Mouse (Mus musculus): ENCODE measurements around the gene Appbp2. TPM values are rescaled to one million over a fixed set of nuclear protein-coding genes. Genes with fewer than 3 reads are reported as not detected.

Gene Appbp2
- polyA plus RNA-seq, 1 experiment, result 8.5 TPM

DNA sequence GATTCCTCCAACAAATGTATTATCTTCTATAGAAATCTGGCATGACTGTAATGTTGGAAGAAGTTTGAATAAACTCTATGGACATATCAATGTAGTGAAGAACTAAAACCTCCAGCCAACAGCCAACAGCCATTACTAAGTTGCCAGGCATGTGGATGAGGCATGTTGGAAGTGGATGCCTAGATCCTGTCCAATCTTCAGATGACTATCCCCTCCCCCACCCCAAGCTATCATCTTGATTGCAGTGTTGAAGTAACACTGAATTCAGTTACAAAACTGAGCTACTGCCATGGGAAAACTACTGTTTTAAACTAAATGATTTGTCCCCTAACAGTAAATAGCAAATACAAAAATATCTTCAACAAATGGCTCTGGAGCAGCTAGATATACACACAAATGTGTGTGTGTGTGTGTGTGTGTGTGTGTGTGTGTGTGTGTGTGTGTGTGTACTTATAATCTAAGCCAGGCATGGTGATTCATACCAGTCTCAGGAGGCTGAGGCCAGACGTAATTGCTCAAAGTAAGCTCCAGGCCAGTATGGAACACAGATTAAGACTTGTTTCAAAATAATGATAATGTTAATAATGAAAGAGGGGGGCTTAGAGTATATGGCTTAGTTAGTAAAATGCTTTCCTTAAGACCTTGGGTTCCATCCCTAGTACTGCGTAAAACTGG lies 82.5 kb downstream of the Appbp2 start:
- Histone ChIP-seq H3K36me3 (ENCODE audit: control insufficient read depth, insufficient read depth) (no peaks in the 10 kb centered on the region), H3K79me2 (ENCODE audit: control insufficient read depth, insufficient read depth) (no peaks in the 10 kb centered on the region), H3K4me2 (ENCODE audit: low read depth) (no peak overlapping the region), H3K27me3 (ENCODE audit: control insufficient read depth, insufficient read depth, insufficient read length) (no peaks in the 10 kb centered on the region), H3ac (ENCODE audit: control insufficient read depth, insufficient read length) (no peak overlapping the region), H3K4me3 (no peak overlapping the region)
- no peak for TF ChIP-seq USF1 (IDR thresholded peaks at IDR 0.05; ENCODE audit: low read depth)
- no peak for TF ChIP-seq TCF12 (IDR thresholded peaks at IDR 0.05; ENCODE audit: insufficient read depth, poor library complexity, severe bottlenecking)
- no peak for TF ChIP-seq TCF3 (IDR thresholded peaks at IDR 0.05; ENCODE audit: insufficient read length, low read depth)
- no peak for TF ChIP-seq POLR2AphosphoS2 (IDR thresholded peaks at IDR 0.05; ENCODE audit: insufficient read length, low read depth)
- no peak for TF ChIP-seq CEBPB (IDR thresholded peaks at IDR 0.05; ENCODE audit: insufficient read depth, poor library complexity, severe bottlenecking)
- TF ChIP-seq REST (IDR thresholded peaks at IDR 0.05; ENCODE audit: insufficient read depth, insufficient read length), result no peak
- TF ChIP-seq E2F4 (IDR thresholded peaks at IDR 0.05; ENCODE audit: insufficient read depth), result no peak
- no peak for TF ChIP-seq MYOG (IDR thresholded peaks at IDR 0.05; ENCODE audit: control insufficient read depth in 1 of 3, insufficient read depth in 1 of 3, insufficient read length in 2 of 3, low read depth in 2 of 3)
- TF ChIP-seq POLR2A (IDR thresholded peaks at IDR 0.05; ENCODE audit: insufficient read length, low read depth), result no peak
- no peak for TF ChIP-seq MAX (IDR thresholded peaks at IDR 0.05; ENCODE audit: low read depth)
- no peak for TF ChIP-seq SRF (IDR thresholded peaks at IDR 0.05; ENCODE audit: control insufficient read depth, insufficient read length, low read depth)
- no peak for TF ChIP-seq MYOD1 (IDR thresholded peaks at IDR 0.05; ENCODE audit: control insufficient read depth in 1 of 3, insufficient read length in 2 of 3, low read depth in 2 of 3)

DNA sequence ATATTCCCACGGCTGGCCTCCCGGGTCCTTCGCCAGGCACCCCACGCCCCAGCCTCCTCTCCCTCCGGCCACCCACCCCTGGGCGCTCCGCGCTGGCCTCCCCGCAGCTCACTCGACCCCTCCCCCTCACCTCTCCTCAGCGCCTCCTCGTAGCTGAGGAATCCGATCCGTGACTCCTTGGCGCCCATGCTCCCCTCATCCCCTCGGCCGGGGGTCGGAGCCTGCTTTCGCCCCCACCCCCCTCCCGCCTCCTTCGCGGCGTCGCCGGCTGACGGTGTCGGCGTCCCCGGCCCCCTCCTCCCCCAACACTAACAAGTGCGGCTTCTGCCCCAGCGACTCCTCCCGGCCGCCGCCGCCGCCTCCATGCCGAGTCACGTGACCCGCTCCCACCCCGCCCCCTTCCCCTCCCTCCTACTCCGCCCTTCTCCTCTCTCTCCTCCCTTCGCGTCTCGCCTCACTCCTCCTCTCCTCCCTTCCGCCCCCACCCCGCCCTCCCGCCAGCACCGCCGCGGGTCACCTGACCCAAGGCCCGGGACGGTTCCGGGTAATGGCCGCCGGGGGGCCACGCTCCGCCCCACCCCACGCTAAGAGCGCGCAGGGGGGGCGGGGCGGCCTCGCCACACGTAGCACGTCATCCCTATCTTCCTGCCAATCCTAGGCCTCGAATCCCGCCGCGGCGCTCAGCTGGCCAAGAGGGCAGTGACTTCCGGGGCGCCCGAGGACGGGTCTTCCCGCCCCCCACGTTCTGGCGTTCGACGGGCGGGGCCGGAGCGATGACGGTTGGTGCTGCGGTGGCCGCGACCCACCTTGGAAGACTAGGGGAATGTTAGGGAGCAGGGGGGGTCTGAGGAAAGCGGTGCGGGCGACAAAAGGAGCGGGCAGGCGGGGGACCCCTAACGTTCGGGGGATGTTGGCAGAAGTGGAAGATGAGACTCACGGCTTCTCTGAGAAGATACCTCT lies 95.1 kb downstream of the Appbp2 start, which contains the start of gene Usp32:
Gene Usp32, minus strand, starts transcription at position 581 of the 960 bp plus-strand sequence.
- TF ChIP-seq CEBPB (IDR thresholded peaks at IDR 0.05; ENCODE audit: insufficient read depth, poor library complexity, severe bottlenecking) (no peak), POLR2AphosphoS2 (IDR thresholded peaks at IDR 0.05; ENCODE audit: insufficient read length, low read depth) (peak; percentile 85), MYOG (IDR thresholded peaks at IDR 0.05; ENCODE audit: control insufficient read depth in 1 of 3, insufficient read depth in 1 of 3, insufficient read length in 2 of 3, low read depth in 2 of 3) (peak in 1 of 3 experiments; percentile 43), MYOD1 (IDR thresholded peaks at IDR 0.05; ENCODE audit: control insufficient read depth in 1 of 3, insufficient read length in 2 of 3, low read depth in 2 of 3) (peak in 1 of 3 experiments; percentile 9), REST (IDR thresholded peaks at IDR 0.05; ENCODE audit: insufficient read depth, insufficient read length) (no peak), USF1 (IDR thresholded peaks at IDR 0.05; ENCODE audit: low read depth) (peak; percentile 37), TCF12 (IDR thresholded peaks at IDR 0.05; ENCODE audit: insufficient read depth, poor library complexity, severe bottlenecking) (no peak), TCF3 (IDR thresholded peaks at IDR 0.05; ENCODE audit: insufficient read length, low read depth) (no peak), SRF (IDR thresholded peaks at IDR 0.05; ENCODE audit: control insufficient read depth, insufficient read length, low read depth) (no peak), POLR2A (IDR thresholded peaks at IDR 0.05; ENCODE audit: insufficient read length, low read depth) (peak; percentile 89)

DNA sequence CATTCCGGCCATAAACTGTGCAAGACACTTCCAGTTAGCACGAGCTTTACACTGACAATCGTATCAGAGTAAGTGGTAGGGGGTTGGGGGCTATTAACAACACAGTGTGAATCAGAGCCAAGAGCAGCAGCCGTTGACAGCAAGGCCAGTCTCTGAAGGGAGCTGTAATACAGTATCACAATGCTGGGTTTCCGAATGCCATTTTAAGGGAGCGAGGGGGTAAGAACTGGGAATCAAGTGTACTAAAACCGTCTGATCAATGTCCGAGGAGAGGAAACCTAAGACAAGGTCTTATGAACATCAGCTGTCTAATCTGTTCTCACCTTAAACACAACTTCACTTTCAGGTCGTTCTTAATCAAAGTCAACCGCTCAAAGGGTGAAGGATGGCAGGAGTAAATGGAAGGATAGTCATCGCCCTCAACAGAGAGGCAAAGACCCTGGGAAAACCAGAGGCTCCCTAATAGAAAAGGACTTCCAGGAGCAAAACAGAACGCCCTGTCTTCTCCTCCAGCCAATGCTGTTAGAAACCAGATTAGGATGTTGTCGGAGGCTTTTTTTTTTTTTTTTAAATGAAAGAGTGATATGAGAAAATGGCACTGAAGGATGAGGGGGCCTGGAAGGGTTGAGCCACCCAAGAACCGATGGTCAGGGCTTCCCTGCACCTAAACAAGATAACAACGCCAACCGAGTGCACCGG lies 96.0 kb downstream of the Appbp2 start:
- H3ac ChIP-seq (ENCODE audit: control insufficient read depth, insufficient read length), result peak overlapping the region; percentile 82
- no peaks in the 10 kb centered on the region for H3K27me3 ChIP-seq (ENCODE audit: control insufficient read depth, insufficient read depth, insufficient read length)
- TF ChIP-seq TCF3 (IDR thresholded peaks at IDR 0.05; ENCODE audit: insufficient read length, low read depth) (no peak), MAX (IDR thresholded peaks at IDR 0.05; ENCODE audit: low read depth) (no peak), USF1 (IDR thresholded peaks at IDR 0.05; ENCODE audit: low read depth) (no peak), POLR2A (IDR thresholded peaks at IDR 0.05; ENCODE audit: insufficient read length, low read depth) (no peak), MYOD1 (IDR thresholded peaks at IDR 0.05; ENCODE audit: control insufficient read depth in 1 of 3, insufficient read length in 2 of 3, low read depth in 2 of 3) (no peak), CEBPB (IDR thresholded peaks at IDR 0.05; ENCODE audit: insufficient read depth, poor library complexity, severe bottlenecking) (no peak), MYOG (IDR thresholded peaks at IDR 0.05; ENCODE audit: control insufficient read depth in 1 of 3, insufficient read depth in 1 of 3, insufficient read length in 2 of 3, low read depth in 2 of 3) (no peak), E2F4 (IDR thresholded peaks at IDR 0.05; ENCODE audit: insufficient read depth) (no peak), TCF12 (IDR thresholded peaks at IDR 0.05; ENCODE audit: insufficient read depth, poor library complexity, severe bottlenecking) (no peak), POLR2AphosphoS2 (IDR thresholded peaks at IDR 0.05; ENCODE audit: insufficient read length, low read depth) (no peak), REST (IDR thresholded peaks at IDR 0.05; ENCODE audit: insufficient read depth, insufficient read length) (no peak)
- peak overlapping the region; percentile 64 for H3K4me3 ChIP-seq
- H3K4me2 ChIP-seq (ENCODE audit: low read depth), result peak overlapping the region; percentile 91
- no peaks in the 10 kb centered on the region for H3K36me3 ChIP-seq (ENCODE audit: control insufficient read depth, insufficient read depth)
- H3K79me2 ChIP-seq (ENCODE audit: control insufficient read depth, insufficient read depth), result peaks cover 51% of the 10 kb centered on the region

More for the DNA sequence above, 95.1 kb downstream of the Appbp2 start, which contains the start of gene Usp32:
- peaks cover 45% of the 10 kb centered on the region for H3K79me2 ChIP-seq (ENCODE audit: control insufficient read depth, insufficient read depth)
- peak within 1 kb of the TSS; percentile 64 for H3K4me3 ChIP-seq
- no peaks in the 10 kb centered on the region for H3K27me3 ChIP-seq (ENCODE audit: control insufficient read depth, insufficient read depth, insufficient read length)
- no peaks in the 10 kb centered on the region for H3K36me3 ChIP-seq (ENCODE audit: control insufficient read depth, insufficient read depth)
- peak within 1 kb of the TSS; percentile 91 for H3K4me2 ChIP-seq (ENCODE audit: low read depth)
- peak within 1 kb of the TSS; percentile 82 for H3ac ChIP-seq (ENCODE audit: control insufficient read depth, insufficient read length)

Other genes with a start within 250 kb of the Appbp2 start
- 4.5 TPM for gene Usp32, start 95.0 kb downstream of the Appbp2 start, polyA plus RNA-seq (2012; fragmentation: generic; extraction: Trizol)
- not detected for gene 1700125H20Rik, start 64.7 kb downstream of the Appbp2 start, polyA plus RNA-seq (2012; fragmentation: generic; extraction: Trizol)
- gene Ppm1d, start 76.1 kb upstream of the Appbp2 start, polyA plus RNA-seq (2012; fragmentation: generic; extraction: Trizol), result 6.1 TPM
- gene Bcas3, start 118.0 kb upstream of the Appbp2 start, polyA plus RNA-seq (2012; fragmentation: generic; extraction: Trizol), result 30.1 TPM